In genomic region chr1:135199014-135199819, GRCm38 (mm10) we compare ENCODE assay signal across 9 mouse cellular contexts. TPM values are rescaled to one million over a fixed set of nuclear protein-coding genes. Genes with fewer than 3 reads are reported as not detected.
DNase-seq lines count a peak whose midpoint lies in the region; ATAC-seq and TF ChIP-seq lines count a peak whose summit lies in the region.
"Had no signal": no experiment of that assay in that cellular context is flagged by ENCODE, and none has a peak within 500 bp of the region (broad histone marks: within the 10 kb centered on the region; RNA-seq: fewer than 3 reads in every experiment).

No protein-coding gene starts in this region.

- no peaks in the 10 kb centered on the region for H3K9me3 ChIP-seq in ES-E14 (ENCODE audit: control insufficient read depth, insufficient read depth, low read depth, low read length)
- H3K9me3 ChIP-seq in heart, embryonic 16.5 days (replicated peaks; ENCODE audit: control insufficient read depth, low read length): no peaks in the 10 kb centered on the region
- H3K9me3 ChIP-seq in midbrain, embryonic 13.5 days: no peaks in the 10 kb centered on the region

- H3K4me3 ChIP-seq in ES-E14 (ENCODE audit: insufficient read depth in 1 of 2, low read depth in 1 of 2, low read length in 2 of 2, poor library complexity in 1 of 2, severe bottlenecking in 1 of 2): peak overlapping the region in 1 of 2 experiments; percentile 2; a peak in 1 of 4 replicates
- H3K4me3 ChIP-seq in heart, embryonic 16.5 days (ENCODE audit: low read length): no peak overlapping the region
- 0 out of 2 replicates have a peak overlapping the region, but pooled peaks have one; percentile 11 for H3K4me3 ChIP-seq in midbrain, embryonic 13.5 days (replicated peaks)
- H3K4me3 ChIP-seq: heart, adult 2 months had no signal

- peaks cover 23 to 40% of the 10 kb centered on the region in 2 experiments for H3K4me1 ChIP-seq in ES-E14 (ENCODE audit: control insufficient read depth in 2 of 2, insufficient read depth in 2 of 2, low read length in 2 of 2, poor library complexity in 1 of 2)
- H3K4me1 ChIP-seq in heart, embryonic 16.5 days (ENCODE audit: control insufficient read depth, insufficient read depth, low read length): peaks cover 4% of the 10 kb centered on the region
- H3K4me1 ChIP-seq in midbrain, embryonic 13.5 days (replicated peaks): peaks cover 15% of the 10 kb centered on the region

- WGBS in heart, embryonic 16.5 days: 5% methylated on average over 21 of the region's 21 CpGs
- WGBS in large intestine, adult 2 months: 16% methylated on average over 21 of the region's 21 CpGs
- WGBS in midbrain, embryonic 13.5 days: 2% methylated on average over 21 of the region's 21 CpGs

- no peaks in the 10 kb centered on the region for H3K36me3 ChIP-seq in ES-E14 (ENCODE audit: control insufficient read depth, insufficient read depth, low read length, poor library complexity, severe bottlenecking)
- no peaks in the 10 kb centered on the region for H3K36me3 ChIP-seq in heart, embryonic 16.5 days (ENCODE audit: control insufficient read depth, insufficient read depth)
- H3K36me3 ChIP-seq in midbrain, embryonic 13.5 days: no peaks in the 10 kb centered on the region

- in situ Hi-C loops in ES-E14 (cut with MboI; ENCODE audit: low sequenced_read_pairs in 2 of 2, unreplicated experiment in 2 of 2): no loop called here

- ATAC-seq in heart, embryonic 16.5 days (replicated peaks; ENCODE audit: extremely low read depth, insufficient read depth, low FRiP score): no peak
- peak; percentile 72 for ATAC-seq in midbrain, embryonic 13.5 days

- peak; percentile 95 for DNase-seq in ES-E14 (ENCODE audit: low read depth, low spot score)
- DNase-seq in c-Kit-positive CD71-negative TER-119-negative erythroid progenitor cells, embryonic 14.5 days (ENCODE audit: low read depth): peak; percentile 20
- DNase-seq in large intestine, adult 2 months (ENCODE audit: low read depth, low spot score): peak; percentile 95
- DNase-seq in frontal cortex, postnatal 10 days (ENCODE audit: low spot score in 2 of 2): no peak
- DNase-seq in cerebellum, postnatal 4 days (ENCODE audit: low spot score in 2 of 2): no peak
- DNase-seq in cerebellum, adult 11 months: no peak

- peak overlapping the region; percentile 44 for H3K4me2 ChIP-seq in heart, embryonic 16.5 days (ENCODE audit: low read depth, low read length)
- H3K4me2 ChIP-seq in midbrain, embryonic 13.5 days (replicated peaks): peak overlapping the region; percentile 48

- no peak overlapping the region for H3K9ac ChIP-seq in ES-E14 (ENCODE audit: insufficient read depth, low read depth, low read length, poor library complexity, severe bottlenecking)
- H3K9ac ChIP-seq in heart, embryonic 16.5 days (ENCODE audit: low read length): no peak overlapping the region; the same call in 1 of the 2 replicates
- H3K9ac ChIP-seq in midbrain, embryonic 13.5 days (replicated peaks): peak overlapping the region; percentile 4; the same call in 1 of the 2 replicates

- H3K27me3 ChIP-seq in heart, embryonic 16.5 days (ENCODE audit: control insufficient read depth, insufficient read depth, low read length): no peaks in the 10 kb centered on the region
- H3K27me3 ChIP-seq in midbrain, embryonic 13.5 days: no peaks in the 10 kb centered on the region

- H3K27ac ChIP-seq in ES-E14 (ENCODE audit: insufficient read depth, low read depth, low read length, poor library complexity, severe bottlenecking): peak overlapping the region; percentile 88
- H3K27ac ChIP-seq in heart, embryonic 16.5 days (ENCODE audit: low read length): no peak overlapping the region
- H3K27ac ChIP-seq in midbrain, embryonic 13.5 days: peak overlapping the region; percentile 20
- H3K27ac ChIP-seq: heart, adult 2 months had no signal

TF ChIP-seq in ES-E14, 5 proteins besides CTCF, POLR2A, EP300 and RAD21:
- TF ChIP-seq ZC3H11A (IDR thresholded peaks at IDR 0.05; ENCODE audit: borderline replicate concordance, low read depth, low read length) (no peak), CHD2 (IDR thresholded peaks at IDR 0.05; ENCODE audit: low read depth, low read length) (no peak), ZNF384 (IDR thresholded peaks at IDR 0.05; ENCODE audit: low read depth, low read length) (no peak), HCFC1 (IDR thresholded peaks at IDR 0.05; ENCODE audit: borderline replicate concordance, insufficient read depth, low read length) (no peak), MAFK (IDR thresholded peaks at IDR 0.05; ENCODE audit: insufficient read depth, low read depth, low read length) (no peak)

RNA-seq across cellular contexts. Expression of gene Gpr37l1, which starts 31.7 kb away (rescaled TPM):
- 0.26 TPM in 1 of 2 replicates, not detected in the other for total RNA-seq in ES-E14 (2012; rRNA removed)
- not detected in 2 replicates for polyA plus RNA-seq in heart, embryonic 16.5 days (2015; fragmentation: Nextera tagmentation; extraction: Ambion mirVana)
- 2.9 and 4.5 TPM in 2 replicates for polyA plus RNA-seq in large intestine, adult 2 months (2012; rRNA removed)
- 0.13 and 0.17 TPM in 2 replicates for polyA plus RNA-seq in midbrain, embryonic 13.5 days (2015; fragmentation: Nextera tagmentation; extraction: Ambion mirVana)

RNA-seq across cellular contexts. Expression of gene Arl8a, which starts 52.6 kb away (rescaled TPM):
- total RNA-seq in ES-E14 (2012; rRNA removed): 17.5 and 19.3 TPM in 2 replicates
- 40.2 and 43.9 TPM in 2 replicates for polyA plus RNA-seq in heart, embryonic 16.5 days (2015; fragmentation: Nextera tagmentation; extraction: Ambion mirVana)
- polyA plus RNA-seq in large intestine, adult 2 months (2012; rRNA removed): 61.0 and 65.9 TPM in 2 replicates
- 234 and 247 TPM in 2 replicates for polyA plus RNA-seq in midbrain, embryonic 13.5 days (2015; fragmentation: Nextera tagmentation; extraction: Ambion mirVana)

RNA-seq across cellular contexts. Expression of gene Elf3, which starts 59.2 kb away (rescaled TPM):
- total RNA-seq in ES-E14 (2012; rRNA removed): 9.4 and 13.4 TPM in 2 replicates
- 2.3 and 3.9 TPM in 2 replicates for polyA plus RNA-seq in heart, embryonic 16.5 days (2015; fragmentation: Nextera tagmentation; extraction: Ambion mirVana)
- polyA plus RNA-seq in large intestine, adult 2 months (2012; rRNA removed): 304 and 322 TPM in 2 replicates
- 0.16 and 0.34 TPM in 2 replicates for polyA plus RNA-seq in midbrain, embryonic 13.5 days (2015; fragmentation: Nextera tagmentation; extraction: Ambion mirVana)
- total RNA-seq: heart, adult 2 months had no signal

Comparison
In these comparisons a context has a peak if more than half of its experiments do, and no peak if none do; other contexts are left out.
1. DNase-seq: peak in ES-E14 (single experiment), c-Kit-positive CD71-negative TER-119-negative erythroid progenitor cells, embryonic 14.5 days (single experiment) and large intestine, adult 2 months (single experiment); none in frontal cortex, postnatal 10 days (0 of 2), cerebellum, postnatal 4 days (0 of 2) and cerebellum, adult 11 months (single experiment).
2. RNA of gene Elf3, which starts 59.2 kb away (polyA plus RNA-seq): 304 to 322 TPM in large intestine, adult 2 months; 2.3 to 3.9 TPM in heart, embryonic 16.5 days and 0.16 to 0.34 TPM in midbrain, embryonic 13.5 days; every median in the first group is over 10 times any median in the second.